Mouse (Mus musculus) heart, postnatal 10 days (tissue): ENCODE measurements around the gene Ppp1r13l. TPM values are rescaled to one million over a fixed set of nuclear protein-coding genes. Genes with fewer than 3 reads are reported as not detected.

Source experiments
- DNase-seq, 2 experiments: peaks; one replicate each; pipeline ENCODE4 v3.0.0; 2021
- intact Hi-C: fragments of 180-260 bp; cut with DNase I; formaldehyde crosslinking; loops from one replicate; pipeline ENCODE4 v1.15.1; 2025
- microRNA-seq, 2 experiments: library from miRNA; unstranded; fragments of <30 nt; microRNA quantifications; one replicate each; pipeline ENCODE4 v1.2.0; 2022
- total RNA-seq, 2 experiments: library from RNA; stranded (reverse); gene quantifications; 2 replicates each; pipeline ENCODE4 v1.2.3; 2021

Gene Ppp1r13l
- total RNA-seq, 2 experiments from 2014 or later: 23.1 to 40.1 TPM

DNA sequence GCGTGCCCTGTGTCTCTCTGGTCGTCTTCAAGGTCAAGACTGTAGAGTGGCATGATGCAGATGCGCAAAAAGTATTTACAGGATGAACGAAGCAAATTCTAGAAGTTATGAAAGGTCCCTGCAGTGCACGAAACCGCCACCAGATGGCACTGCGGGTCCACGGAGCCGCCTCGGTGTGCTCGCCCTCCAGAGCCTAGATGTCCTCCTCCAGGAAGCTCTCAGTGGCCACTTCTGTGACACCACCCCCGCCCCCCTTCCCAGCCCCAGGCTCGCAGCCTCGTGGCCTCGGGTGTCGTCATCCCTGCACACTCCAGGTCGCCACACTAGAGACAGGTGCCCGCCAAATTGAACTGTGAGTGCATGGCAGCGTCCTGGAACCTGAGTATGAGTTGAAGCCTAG lies 45.9 kb downstream of the Ppp1r13l start:
- intact Hi-C loops: loop anchor here (2.0 kb wide), 1 partner anchor 213 kb away; no protein-coding TSS in a partner anchor
- peak; percentile 83 to 93 for DNase-seq

DNA sequence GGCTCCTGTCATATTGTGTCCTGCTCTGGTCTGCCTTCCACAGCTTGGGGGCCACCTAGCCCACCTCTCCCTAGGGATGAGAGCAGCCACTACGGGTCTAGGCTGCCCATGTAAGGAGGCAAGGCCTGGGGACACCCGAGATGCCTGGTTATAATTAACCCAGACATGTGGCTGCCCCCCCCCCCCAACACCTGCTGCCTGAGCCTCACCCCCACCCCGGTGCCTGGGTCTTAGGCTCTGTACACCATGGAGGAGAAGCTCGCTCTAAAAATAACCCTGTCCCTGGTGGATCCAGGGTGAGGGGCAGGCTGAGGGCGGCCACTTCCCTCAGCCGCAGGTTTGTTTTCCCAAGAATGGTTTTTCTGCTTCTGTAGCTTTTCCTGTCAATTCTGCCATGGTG lies 50.2 kb downstream of the Ppp1r13l start:
- peak; percentile 56 to 66 for DNase-seq
- intact Hi-C loops: no loop called here

DNA sequence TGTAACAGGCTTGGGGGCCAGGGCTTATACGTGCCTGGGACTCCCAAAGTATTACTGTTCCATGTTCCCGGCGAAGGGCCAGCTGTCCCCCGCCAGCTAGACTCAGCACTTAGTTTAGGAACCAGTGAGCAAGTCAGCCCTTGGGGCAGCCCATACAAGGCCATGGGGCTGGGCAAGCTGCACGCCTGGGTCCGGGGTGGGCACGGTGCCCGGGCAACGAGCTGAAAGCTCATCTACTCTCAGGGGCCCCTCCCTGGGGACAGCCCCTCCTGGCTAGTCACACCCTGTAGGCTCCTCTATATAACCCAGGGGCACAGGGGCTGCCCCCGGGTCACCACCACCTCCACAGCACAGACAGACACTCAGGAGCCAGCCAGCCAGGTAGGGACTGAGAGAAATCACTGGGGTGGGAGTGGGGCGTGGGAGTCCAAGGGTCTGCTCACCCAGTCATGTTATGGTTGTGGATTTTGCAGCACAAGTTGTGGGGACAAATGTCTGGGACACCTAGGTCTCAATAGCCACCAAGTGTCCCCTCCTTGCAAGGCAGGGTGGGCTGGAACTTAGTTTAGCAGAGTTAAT lies 51.3 kb downstream of the Ppp1r13l start:
- peak; percentile 90 to 93 for DNase-seq
- intact Hi-C loops: no loop called here

DNA sequence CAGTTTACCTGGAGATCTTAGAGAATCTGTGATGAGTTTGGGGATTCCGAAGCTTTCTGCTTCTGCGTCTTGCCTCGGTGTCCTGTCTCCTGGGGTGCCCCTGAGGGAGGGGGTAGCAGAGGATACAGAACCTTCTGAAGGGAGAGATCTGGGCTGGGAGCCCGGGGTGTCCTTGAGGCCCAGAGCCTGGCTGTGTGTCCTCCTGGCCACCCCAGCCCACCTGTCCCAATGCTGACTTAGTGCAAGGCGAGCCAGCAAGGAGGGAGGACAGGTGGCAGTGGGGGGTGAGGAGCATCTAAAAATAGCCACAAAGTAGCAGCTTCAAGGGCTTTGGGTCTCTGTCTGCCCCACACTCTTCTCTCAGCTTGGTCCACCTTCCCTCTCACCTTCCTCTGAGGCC lies 52.2 kb downstream of the Ppp1r13l start:
- intact Hi-C loops: no loop called here
- peak in 1 of 2 experiments; percentile 50 for DNase-seq

DNA sequence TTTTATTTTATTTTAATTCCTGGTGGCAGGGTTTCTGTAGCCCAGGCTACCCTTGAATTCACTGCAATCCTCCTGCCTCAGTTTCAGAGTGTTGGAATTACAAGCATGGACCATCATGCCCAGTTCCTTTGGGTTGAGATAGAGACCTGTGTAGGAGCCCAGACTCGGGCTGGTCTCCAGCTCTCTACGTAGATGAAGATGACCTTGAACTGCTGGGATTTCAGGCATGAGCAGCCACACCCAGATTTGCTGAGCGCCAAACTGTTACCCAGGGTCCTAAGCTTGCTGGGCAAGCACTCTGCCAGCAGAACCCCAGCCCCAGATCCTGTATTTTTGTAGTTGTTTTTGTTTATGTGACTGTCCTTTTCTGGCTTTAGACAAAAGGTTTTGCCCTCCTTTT lies 54.0 kb downstream of the Ppp1r13l start:
- intact Hi-C loops: no loop called here
- DNase-seq: peak; percentile 51 to 56

DNA sequence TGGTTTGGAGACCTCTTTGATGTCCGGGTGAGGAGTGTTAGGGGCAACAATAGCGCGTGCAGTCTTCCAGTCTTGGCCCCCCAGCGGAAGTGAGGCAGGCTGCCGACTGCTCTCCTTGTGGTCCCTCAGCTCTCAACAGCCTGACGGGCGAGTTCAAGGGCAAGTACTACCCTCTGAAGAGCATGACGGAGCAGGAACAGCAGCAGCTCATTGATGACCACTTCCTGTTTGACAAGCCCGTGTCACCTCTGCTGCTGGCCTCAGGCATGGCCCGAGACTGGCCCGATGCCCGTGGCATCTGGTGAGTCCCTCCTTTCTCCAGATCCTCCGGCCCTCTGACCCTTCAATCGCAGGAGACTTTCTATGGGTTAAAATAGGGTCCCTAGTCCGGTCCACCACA lies 57.0 kb downstream of the Ppp1r13l start:
- intact Hi-C loops: no loop called here
- DNase-seq: no peak

DNA sequence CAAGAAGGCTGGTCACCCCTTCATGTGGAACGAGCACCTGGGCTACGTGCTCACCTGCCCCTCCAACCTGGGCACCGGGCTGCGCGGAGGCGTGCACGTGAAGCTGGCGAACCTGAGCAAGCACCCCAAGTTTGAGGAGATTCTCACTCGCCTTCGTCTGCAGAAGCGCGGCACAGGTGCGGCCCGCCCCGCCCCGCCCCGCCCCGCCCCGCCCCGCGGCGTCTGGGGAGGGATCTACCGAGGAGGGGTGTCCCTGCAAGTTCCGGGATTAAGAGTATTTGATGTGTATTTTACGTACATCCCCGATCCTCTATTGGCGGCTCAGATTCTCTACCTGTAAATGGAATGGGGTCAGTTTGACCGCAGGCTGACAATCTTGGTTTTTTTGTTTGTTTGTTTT lies 60.6 kb downstream of the Ppp1r13l start:
- DNase-seq: no peak
- intact Hi-C loops: no loop called here

DNA sequence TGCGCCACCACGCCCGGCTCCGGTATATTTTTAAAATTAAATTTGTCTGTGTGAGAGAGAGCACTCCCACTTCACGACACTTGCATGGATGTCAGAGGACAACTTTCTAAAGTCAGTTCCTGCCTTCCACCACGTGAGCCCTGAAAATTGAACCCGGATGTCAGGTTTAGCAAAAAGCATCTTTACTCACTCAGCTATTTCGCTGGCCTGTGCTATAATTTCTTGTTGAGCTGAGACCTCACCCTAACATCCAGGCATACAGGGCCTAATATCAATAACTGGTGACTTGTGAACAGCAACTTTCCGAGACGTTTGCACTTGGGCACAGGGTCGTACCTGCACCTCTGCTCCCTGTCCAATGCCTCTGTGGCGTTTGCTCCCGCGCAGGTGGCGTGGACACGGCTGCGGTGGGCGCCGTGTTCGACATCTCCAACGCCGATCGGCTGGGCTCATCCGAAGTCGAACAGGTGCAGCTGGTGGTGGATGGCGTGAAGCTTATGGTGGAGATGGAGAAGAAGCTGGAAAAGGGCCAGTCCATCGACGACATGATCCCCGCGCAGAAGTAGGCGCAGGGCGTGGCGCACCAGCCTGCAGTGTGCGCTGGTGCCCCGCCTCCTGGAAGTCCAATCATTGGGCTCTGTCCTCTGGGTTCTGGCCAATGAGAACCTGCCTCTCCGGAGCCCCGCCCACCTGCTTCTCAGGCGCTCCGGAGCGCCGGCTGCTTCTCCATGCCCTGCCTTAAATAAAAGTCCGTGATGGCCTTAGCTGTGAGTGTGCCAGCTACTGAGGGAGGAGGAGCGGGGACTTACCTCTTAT lies 61.5 kb downstream of the Ppp1r13l start:
- intact Hi-C loops: no loop called here
- DNase-seq: peak; percentile 88 to 89

DNA sequence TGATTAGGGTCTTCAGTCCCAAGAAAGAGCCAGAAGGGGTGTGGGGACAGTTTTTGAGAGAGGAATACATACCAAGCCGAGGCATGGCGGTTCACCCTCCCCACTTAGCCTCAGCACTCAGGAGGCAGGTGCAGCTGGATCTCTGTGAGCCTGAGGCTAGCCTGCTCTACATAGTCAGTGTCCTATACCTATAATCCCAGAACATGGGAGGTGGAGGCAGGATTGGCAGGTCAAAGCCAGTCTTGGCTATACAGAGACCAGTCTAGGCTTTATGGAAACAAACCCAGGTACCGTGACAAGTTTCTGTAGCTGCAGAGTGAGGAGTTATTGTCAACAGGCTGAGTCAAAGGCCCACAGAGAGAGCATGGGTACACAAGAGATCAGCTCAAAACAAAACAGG lies 63.5 kb downstream of the Ppp1r13l start:
- no peak for DNase-seq
- intact Hi-C loops: no loop called here

DNA sequence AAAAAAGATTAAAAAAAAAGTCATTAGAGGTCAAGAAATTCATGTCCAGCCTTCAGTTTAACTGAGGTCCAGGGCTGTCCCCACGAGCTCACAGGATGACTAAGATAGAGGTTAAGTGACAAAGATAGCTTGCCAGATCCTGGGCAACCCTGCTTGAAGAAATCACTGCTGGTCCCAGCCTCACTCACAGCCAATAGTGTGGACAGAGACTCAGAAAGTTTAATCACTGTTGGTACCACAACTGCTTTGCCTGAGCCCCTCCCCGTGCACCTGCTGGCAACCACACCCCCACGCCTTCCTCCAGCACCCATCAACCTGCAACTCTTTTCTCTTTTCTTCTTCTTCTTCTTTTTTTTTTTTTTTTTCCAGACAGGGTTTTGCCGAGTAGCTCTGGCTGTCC lies 64.5 kb downstream of the Ppp1r13l start:
- DNase-seq: no peak
- intact Hi-C loops: no loop called here

DNA sequence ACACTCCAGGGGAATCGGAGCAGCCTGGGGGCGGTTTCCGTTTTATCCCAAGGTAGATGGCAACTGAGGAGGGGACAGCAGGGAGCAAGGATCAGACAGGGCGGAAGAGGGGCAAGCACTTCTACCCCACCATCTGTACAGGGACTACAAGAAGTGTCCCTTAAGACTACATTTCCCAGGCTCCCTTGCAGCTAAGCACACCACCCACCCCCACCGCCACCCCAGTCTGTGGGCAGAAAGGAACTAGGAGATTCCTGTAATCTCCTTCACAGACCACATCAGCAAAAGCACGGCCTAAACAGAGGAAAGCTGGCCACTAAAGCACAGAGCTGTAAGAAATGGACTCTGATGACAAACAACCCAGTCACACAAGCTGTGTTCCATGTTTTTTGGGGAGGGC lies 66.8 kb downstream of the Ppp1r13l start:
- no peak for DNase-seq
- intact Hi-C loops: no loop called here

DNA sequence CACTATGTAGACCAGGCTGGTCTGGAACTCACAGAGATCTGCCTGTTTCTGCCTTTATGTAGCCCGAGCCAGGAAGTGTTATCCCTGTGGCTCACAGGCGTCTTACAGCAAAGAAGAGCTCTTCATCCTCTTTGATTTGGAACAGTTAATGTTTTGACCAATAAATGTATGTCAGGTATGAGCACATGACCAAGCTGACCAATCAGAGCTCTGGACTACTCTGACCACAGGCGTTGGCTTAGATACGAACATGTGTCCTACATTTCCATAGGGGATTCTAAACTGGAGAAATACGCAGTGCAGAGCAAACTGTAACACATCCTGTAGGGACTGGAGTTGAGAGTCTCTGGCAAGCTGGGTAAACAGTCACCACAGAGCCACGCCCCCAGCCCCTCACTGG lies 67.3 kb downstream of the Ppp1r13l start:
- intact Hi-C loops: no loop called here
- no peak for DNase-seq

Small RNA genes within 50 kb of the gene (microRNA-seq; reads per million reads assigned to microRNA genes)
- 0 reads per million in 2 experiments for gene Mir343

Other genes with a start within 250 kb of the Ppp1r13l start
- under 1 TPM; 0.07 to 0.19 TPM for gene Gm4969, start 241.4 kb upstream of the Ppp1r13l start, total RNA-seq
- 1 to 10 TPM; 5.5 to 7.6 TPM for gene Fbxo46, start 239.9 kb upstream of the Ppp1r13l start, total RNA-seq
- 1 to 10 TPM; 6.4 to 8.2 TPM for gene Qpctl, start 210.5 kb upstream of the Ppp1r13l start, total RNA-seq
- 10 to 100 TPM; 77.1 to 81.0 TPM for gene Snrpd2, start 210.0 kb upstream of the Ppp1r13l start, total RNA-seq
- gene Gipr, start 193.6 kb upstream of the Ppp1r13l start, total RNA-seq: under 1 TPM; 0.50 to 0.69 TPM
- gene Eml2, start 183.3 kb upstream of the Ppp1r13l start, total RNA-seq: 10 to 100 TPM; 47.8 to 56.5 TPM
- gene Gpr4, start 147.2 kb upstream of the Ppp1r13l start, total RNA-seq: 10 to 100 TPM; 11.4 to 11.8 TPM
- 10 to 100 TPM; 53.4 to 57.7 TPM for gene Opa3, start 131.4 kb upstream of the Ppp1r13l start, total RNA-seq
- gene Vasp, start 87.9 kb upstream of the Ppp1r13l start, total RNA-seq: 10 to 100 TPM; 84.0 to 98.6 TPM
- gene Ppm1n, start 79.7 kb upstream of the Ppp1r13l start, total RNA-seq: under 1 TPM in 1 of 2 experiments, not detected in 1; 0.67 TPM
- gene Rtn2, start 77.1 kb upstream of the Ppp1r13l start, total RNA-seq: 10 to 100 TPM; 67.9 to 82.8 TPM
- under 1 TPM; 0.48 to 0.60 TPM for gene Fosb, start 49.7 kb upstream of the Ppp1r13l start, total RNA-seq
- gene Ercc1, start 15.0 kb upstream of the Ppp1r13l start, total RNA-seq: 10 to 100 TPM; 40.1 to 43.2 TPM
- gene Cd3eap, start 266 bp upstream of the Ppp1r13l start, total RNA-seq: 10 to 100 TPM in 1 of 2 experiments, 1 to 10 TPM in 1; 8.2 to 11.0 TPM
- gene Ercc2, start 22.3 kb downstream of the Ppp1r13l start, total RNA-seq: 10 to 100 TPM; 10.3 to 12.3 TPM
- under 1 TPM; 0.26 to 0.55 TPM for gene Klc3, start 44.4 kb downstream of the Ppp1r13l start, total RNA-seq
- gene Ckm, start 45.0 kb downstream of the Ppp1r13l start, total RNA-seq: 1,000 to 10,000 TPM; 3,255 to 3,362 TPM
- gene Mark4, start 99.1 kb downstream of the Ppp1r13l start, total RNA-seq: 10 to 100 TPM; 26.6 to 26.8 TPM
- 1 to 10 TPM in 1 of 2 experiments, under 1 TPM in 1; 0.81 to 1.0 TPM for gene Exoc3l2, start 103.6 kb downstream of the Ppp1r13l start, total RNA-seq
- gene Bloc1s3, start 148.6 kb downstream of the Ppp1r13l start, total RNA-seq: 1 to 10 TPM; 2.3 to 3.2 TPM
- 10 to 100 TPM; 43.1 to 53.1 TPM for gene Trappc6a, start 148.6 kb downstream of the Ppp1r13l start, total RNA-seq
- gene Nkpd1, start 158.1 kb downstream of the Ppp1r13l start, total RNA-seq: not detected
- gene Ppp1r37, start 203.3 kb downstream of the Ppp1r13l start, total RNA-seq: 10 to 100 TPM; 43.1 to 46.2 TPM
- gene Zfp296, start 217.5 kb downstream of the Ppp1r13l start, total RNA-seq: not detected
- gene Gemin7, start 217.8 kb downstream of the Ppp1r13l start, total RNA-seq: 10 to 100 TPM; 54.5 to 58.0 TPM
- gene Clasrp, start 244.7 kb downstream of the Ppp1r13l start, total RNA-seq: 10 to 100 TPM; 24.1 to 29.5 TPM